Mouse (Mus musculus) macrophage (primary cell): ENCODE results near the gene Hfm1. TPM values are rescaled to one million over a fixed set of nuclear protein-coding genes. Genes with fewer than 3 reads are reported as not detected.

Source experiments
- H3K27ac ChIP-seq: fragments of 350-480 bp; formaldehyde crosslinking; 2 replicates; pipeline ENCODE4 v1.9.0; 2021
- H3K36me3 ChIP-seq: fragments of 350-480 bp; formaldehyde crosslinking; 2 replicates; pipeline ENCODE4 v1.9.0; 2021; ENCODE audit errors: inconsistent target
- H3K4me3 ChIP-seq: fragments of 350-480 bp; formaldehyde crosslinking; 2 replicates; pipeline ENCODE4 v1.9.0; 2021; ENCODE audit errors: inconsistent target
- H3K79me2 ChIP-seq: fragments of 350-480 bp; formaldehyde crosslinking; 2 replicates; pipeline ENCODE4 v1.9.0; 2021; ENCODE audit errors: inconsistent target
- WGBS: methylation state at CpG from one replicate; pipeline ENCODE4 v1.1.7; 2026; ENCODE audit warnings: inconsistent platforms; ENCODE audit not compliant: missing documents; 5-methylcytosine and 5-hydroxymethylcytosine counted together
- polyA plus RNA-seq: library from polyadenylated mRNA; stranded (reverse); fragments of 250-400 nt; gene quantifications from 3 replicates; pipeline ENCODE4 v1.2.4, GENCODE M21; 2018; ENCODE audit warnings: inconsistent platforms

Hfm1 gene
- polyA plus RNA-seq, 1 experiment from 2014 or later = not detected

- Histone ChIP-seq H3K27ac (no peak overlapping the region), H3K4me3 (no peak overlapping the region), H3K79me2 (no peaks in the 10 kb centered on the region), H3K36me3 (no peaks in the 10 kb centered on the region)
- 46% methylated on average over 2 of the region's 2 CpGs for WGBS
Observed at GRCm38 (mm10) chr5:106896879-106897278, 29.2 kb downstream of the Hfm1 start.

- Histone ChIP-seq H3K27ac (no peak overlapping the region), H3K36me3 (no peaks in the 10 kb centered on the region), H3K79me2 (no peaks in the 10 kb centered on the region), H3K4me3 (no peak overlapping the region)
- 27% methylated on average over 5 of the region's 5 CpGs for WGBS
Observed at GRCm38 (mm10) chr5:106891773-106892172, 34.3 kb downstream of the Hfm1 start.

- Histone ChIP-seq H3K27ac (no peak overlapping the region), H3K79me2 (no peaks in the 10 kb centered on the region), H3K36me3 (no peaks in the 10 kb centered on the region), H3K4me3 (no peak overlapping the region)
- 0% methylated on average over 1 of the region's 1 CpGs for WGBS
Observed at GRCm38 (mm10) chr5:106887303-106888071, 38.6 kb downstream of the Hfm1 start.

- Histone ChIP-seq H3K27ac (no peak overlapping the region), H3K79me2 (no peaks in the 10 kb centered on the region), H3K36me3 (no peaks in the 10 kb centered on the region), H3K4me3 (no peak overlapping the region)
- WGBS = 78% methylated on average over 4 of the region's 4 CpGs
Observed at GRCm38 (mm10) chr5:106885517-106885916, 40.6 kb downstream of the Hfm1 start.

- H3K36me3 ChIP-seq = no peaks in the 10 kb centered on the region
- H3K79me2 ChIP-seq = no peaks in the 10 kb centered on the region
- H3K27ac ChIP-seq = no peak overlapping the region
- WGBS = 0% methylated on average over 1 of the region's 1 CpGs
- no peak overlapping the region for H3K4me3 ChIP-seq
Observed at GRCm38 (mm10) chr5:106876438-106876837, 49.7 kb downstream of the Hfm1 start.

- 5% methylated on average over 2 of the region's 3 CpGs for WGBS
- H3K4me3 ChIP-seq = no peak overlapping the region
- H3K27ac ChIP-seq = no peak overlapping the region
- no peaks in the 10 kb centered on the region for H3K36me3 ChIP-seq
- no peaks in the 10 kb centered on the region for H3K79me2 ChIP-seq
Observed at GRCm38 (mm10) chr5:106860415-106860814, 65.7 kb downstream of the Hfm1 start.

GRCm38 (mm10) chr5:106853284-106853683 is 72.8 kb downstream of the Hfm1 start:
- no peaks in the 10 kb centered on the region for H3K79me2 ChIP-seq
- 83% methylated on average over 3 of the region's 3 CpGs for WGBS
- no peak overlapping the region for H3K27ac ChIP-seq
- H3K36me3 ChIP-seq = no peaks in the 10 kb centered on the region
- H3K4me3 ChIP-seq = no peak overlapping the region

- Histone ChIP-seq H3K4me3 (no peak overlapping the region), H3K27ac (no peak overlapping the region), H3K79me2 (no peaks in the 10 kb centered on the region), H3K36me3 (no peaks in the 10 kb centered on the region)
Observed at GRCm38 (mm10) chr5:106847045-106847444, 79.1 kb downstream of the Hfm1 start.

GRCm38 (mm10) chr5:106843906-106844305 is 82.2 kb downstream of the Hfm1 start:
- Histone ChIP-seq H3K27ac (no peak overlapping the region), H3K36me3 (no peaks in the 10 kb centered on the region), H3K4me3 (no peak overlapping the region), H3K79me2 (no peaks in the 10 kb centered on the region)
- 61% methylated on average over 2 of the region's 2 CpGs for WGBS

- no peak overlapping the region for H3K4me3 ChIP-seq
- WGBS = 64% methylated on average over 6 of the region's 7 CpGs
- no peaks in the 10 kb centered on the region for H3K36me3 ChIP-seq
- no peaks in the 10 kb centered on the region for H3K79me2 ChIP-seq
- H3K27ac ChIP-seq = no peak overlapping the region
Observed at GRCm38 (mm10) chr5:106833025-106833424, 93.1 kb downstream of the Hfm1 start.

GRCm38 (mm10) chr5:106831401-106831800 is 94.7 kb downstream of the Hfm1 start:
- WGBS = 94% methylated on average over 6 of the region's 6 CpGs
- H3K27ac ChIP-seq = no peak overlapping the region
- no peaks in the 10 kb centered on the region for H3K36me3 ChIP-seq
- no peak overlapping the region for H3K4me3 ChIP-seq
- no peaks in the 10 kb centered on the region for H3K79me2 ChIP-seq

GRCm38 (mm10) chr5:106830775-106831174 is 95.3 kb downstream of the Hfm1 start:
- H3K79me2 ChIP-seq = no peaks in the 10 kb centered on the region
- WGBS = 58% methylated on average over 4 of the region's 4 CpGs
- H3K27ac ChIP-seq = no peak overlapping the region
- no peak overlapping the region for H3K4me3 ChIP-seq
- H3K36me3 ChIP-seq = no peaks in the 10 kb centered on the region

GRCm38 (mm10) chr5:106826740-106827139 is 99.4 kb downstream of the Hfm1 start:
- no peaks in the 10 kb centered on the region for H3K36me3 ChIP-seq

GRCm38 (mm10) chr5:106826044-106826443 is 100.1 kb downstream of the Hfm1 start:
- no peak overlapping the region for H3K4me3 ChIP-seq
- H3K79me2 ChIP-seq = no peaks in the 10 kb centered on the region
- WGBS = 81% methylated on average over 8 of the region's 8 CpGs
- H3K36me3 ChIP-seq = no peaks in the 10 kb centered on the region
- H3K27ac ChIP-seq = no peak overlapping the region

More at GRCm38 (mm10) chr5:106826740-106827139, 99.4 kb downstream of the Hfm1 start:
- no peak overlapping the region for H3K4me3 ChIP-seq
- H3K27ac ChIP-seq = no peak overlapping the region
- no peaks in the 10 kb centered on the region for H3K79me2 ChIP-seq

- H3K79me2 ChIP-seq = no peaks in the 10 kb centered on the region
- no peaks in the 10 kb centered on the region for H3K36me3 ChIP-seq
- 9% methylated on average over 19 of the region's 19 CpGs for WGBS
- peak overlapping the region; percentile 5; the same call in 1 of the 2 replicates for H3K4me3 ChIP-seq
- no peak overlapping the region for H3K27ac ChIP-seq
Observed at GRCm38 (mm10) chr5:106825301-106825853, 100.7 kb downstream of the Hfm1 start.
